Mouse (Mus musculus) ovary, adult 18-20 months (tissue): ENCODE measurements around the gene Cmss1.
A peak's percentile ranks its signal among the peaks of the same experiment; 100 is the strongest.

Experiments
- DNase-seq: peaks from one replicate; pipeline ENCODE4 v3.0.0; 2022; ENCODE audit warnings: low spot score, mixed read lengths

Cmss1 gene

DNA sequence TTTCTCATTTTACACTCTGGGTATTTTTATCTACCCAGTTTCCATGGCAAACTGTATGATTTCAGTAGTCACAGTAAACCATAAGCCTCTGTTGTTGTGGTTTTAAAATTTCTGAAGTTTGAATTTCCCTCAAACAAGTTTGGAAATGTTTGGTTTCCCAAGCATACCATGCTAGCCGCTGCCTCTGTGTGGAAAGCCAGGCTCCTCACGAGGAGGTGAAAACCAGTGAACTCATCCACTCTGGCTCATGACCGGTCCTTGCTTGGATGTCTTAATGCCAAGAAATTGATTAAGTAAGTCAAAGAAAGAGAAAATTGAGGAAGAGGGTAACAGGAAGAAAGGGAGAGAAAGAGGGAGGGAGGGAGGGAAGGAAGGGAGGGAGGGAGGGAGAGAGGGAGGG is 48.4 kb downstream of the Cmss1 start:
- DNase-seq, result no peak

DNA sequence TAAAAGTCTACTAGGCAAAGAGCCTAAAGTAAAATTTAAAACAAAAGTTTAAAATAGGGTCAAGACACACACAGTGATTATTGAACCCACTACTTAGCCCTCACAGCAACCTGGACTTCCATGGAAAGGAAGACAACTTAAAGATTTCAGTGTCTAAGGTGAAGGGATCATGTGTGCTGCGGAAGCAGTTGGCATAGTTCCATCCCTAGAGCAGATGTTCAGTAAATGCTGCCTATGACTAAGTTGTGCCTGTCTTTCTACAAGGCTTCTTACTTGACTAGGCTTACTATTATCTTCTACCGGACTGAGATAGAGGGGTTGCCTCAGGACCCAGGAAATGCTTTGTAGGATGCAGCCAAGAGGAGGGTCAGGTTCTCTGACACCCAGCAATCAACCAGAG is 50.4 kb downstream of the Cmss1 start:
- DNase-seq, result no peak

DNA sequence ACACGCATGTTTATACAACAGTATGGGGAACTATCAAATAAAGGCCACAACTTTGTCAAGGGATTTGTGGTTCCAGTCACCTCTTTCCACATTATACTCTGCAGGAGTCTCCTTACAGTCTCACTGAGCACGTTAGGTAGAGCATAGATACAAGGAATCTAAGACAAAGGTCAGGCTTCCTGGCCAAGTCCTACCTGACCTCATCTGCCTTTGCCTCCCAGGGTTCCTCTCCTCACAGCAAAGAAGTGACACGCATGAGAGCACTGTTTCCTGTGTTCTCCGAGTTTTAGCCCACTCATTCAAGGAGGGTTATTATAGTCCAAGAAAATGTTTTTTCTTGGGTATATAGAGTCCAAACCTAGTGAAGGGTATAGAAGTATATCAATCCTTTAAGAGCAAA is 51.0 kb downstream of the Cmss1 start:
- DNase-seq, result no peak

DNA sequence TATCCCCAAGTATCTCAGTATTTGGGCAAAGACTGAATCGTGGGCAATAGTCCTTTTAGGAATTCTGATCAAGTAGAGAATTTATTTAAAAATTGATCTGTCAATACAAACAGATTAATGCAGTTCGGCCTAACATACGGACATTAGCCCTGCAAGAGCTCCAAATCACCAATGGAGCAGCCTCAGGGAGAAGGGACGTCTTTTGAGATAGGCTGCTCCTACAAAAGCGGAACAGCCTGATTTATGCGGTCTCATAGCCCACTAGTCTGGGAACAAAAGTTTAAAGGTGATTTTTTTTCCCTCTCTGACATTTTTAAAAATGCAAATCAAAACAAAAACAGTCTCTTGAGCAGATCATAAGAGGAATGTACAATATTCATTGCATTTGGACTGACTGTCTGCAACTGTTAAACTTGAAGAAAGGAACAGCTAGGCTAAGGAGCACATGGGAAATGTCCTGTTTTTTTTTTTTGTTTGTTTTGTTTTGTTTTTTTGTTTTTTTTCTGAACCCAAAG is 51.7 kb downstream of the Cmss1 start:
- DNase-seq, result no peak

DNA sequence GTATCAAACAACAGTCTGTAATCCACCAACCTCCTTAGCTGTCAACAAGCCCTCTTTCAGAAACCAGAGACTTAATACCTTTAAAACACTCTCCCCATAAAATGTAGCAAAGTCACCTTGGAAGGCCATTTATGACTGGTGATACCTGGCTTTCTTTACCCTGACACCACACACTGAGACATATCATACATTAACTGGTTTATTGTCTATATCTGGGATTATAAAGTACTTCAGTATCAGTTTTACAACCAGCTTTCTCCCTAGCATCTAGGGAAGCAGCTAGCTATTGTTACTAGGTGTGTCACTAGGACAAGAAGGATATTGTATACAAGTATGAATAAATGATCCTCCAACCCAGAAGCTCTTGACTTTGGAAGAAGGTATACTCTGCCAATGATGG is 53.4 kb downstream of the Cmss1 start:
- no peak for DNase-seq

DNA sequence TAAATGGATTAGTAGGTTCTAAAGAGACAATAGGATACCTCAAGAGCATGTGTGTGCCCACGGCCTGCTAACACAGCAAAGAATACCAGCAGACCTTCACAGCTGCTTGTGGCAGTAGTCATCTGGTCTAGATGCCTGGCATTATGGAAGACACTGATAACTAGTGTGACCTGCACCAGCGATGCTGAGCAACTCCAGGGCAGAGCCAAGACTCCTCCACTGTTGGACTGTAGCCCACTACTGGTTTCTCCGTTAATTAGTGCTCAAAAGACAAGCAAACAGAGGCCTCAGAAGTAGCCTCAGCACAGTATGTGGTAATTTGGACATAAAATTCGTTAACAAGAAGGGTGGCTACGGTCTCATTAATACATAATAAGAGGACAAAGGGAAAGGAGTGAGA is 54.0 kb downstream of the Cmss1 start:
- no peak for DNase-seq

DNA sequence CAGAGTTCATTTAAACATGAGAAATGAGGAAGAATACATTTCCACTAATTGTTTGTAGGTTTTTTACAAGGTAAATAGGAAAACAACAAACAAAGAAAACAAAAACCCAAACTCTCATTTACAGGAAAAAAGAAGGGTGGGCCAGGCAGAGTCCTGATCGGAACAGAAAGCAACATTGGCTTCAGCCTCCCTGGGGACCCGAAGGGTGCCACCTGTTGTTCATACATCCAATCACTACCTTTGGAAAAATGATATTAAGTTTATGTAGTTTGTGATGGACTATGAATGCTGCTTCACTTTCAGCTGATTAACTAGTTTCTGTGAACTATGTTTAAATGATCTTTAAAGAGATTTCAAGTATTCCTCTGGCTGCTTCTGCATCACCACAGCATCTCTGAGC is 55.0 kb downstream of the Cmss1 start:
- DNase-seq, result no peak

DNA sequence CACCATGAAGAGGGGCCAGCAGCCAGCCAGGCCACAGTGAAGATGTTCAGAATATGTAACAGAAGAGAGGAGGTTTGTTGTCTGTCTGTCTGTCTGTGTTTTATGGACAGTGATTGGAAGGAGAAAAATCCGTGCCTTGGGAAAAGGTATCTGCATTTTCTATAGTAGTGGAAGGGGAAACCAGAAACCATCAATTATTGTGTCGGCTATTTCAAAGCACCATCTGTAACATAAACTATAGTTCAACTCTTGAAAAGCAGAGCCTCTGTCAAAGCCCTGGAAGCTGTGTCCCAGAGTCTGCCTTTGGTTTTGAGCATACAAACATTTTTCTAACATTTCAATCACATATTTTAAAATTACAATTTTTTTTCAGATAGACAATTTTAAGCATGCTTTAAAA is 55.8 kb downstream of the Cmss1 start:
- no peak for DNase-seq

DNA sequence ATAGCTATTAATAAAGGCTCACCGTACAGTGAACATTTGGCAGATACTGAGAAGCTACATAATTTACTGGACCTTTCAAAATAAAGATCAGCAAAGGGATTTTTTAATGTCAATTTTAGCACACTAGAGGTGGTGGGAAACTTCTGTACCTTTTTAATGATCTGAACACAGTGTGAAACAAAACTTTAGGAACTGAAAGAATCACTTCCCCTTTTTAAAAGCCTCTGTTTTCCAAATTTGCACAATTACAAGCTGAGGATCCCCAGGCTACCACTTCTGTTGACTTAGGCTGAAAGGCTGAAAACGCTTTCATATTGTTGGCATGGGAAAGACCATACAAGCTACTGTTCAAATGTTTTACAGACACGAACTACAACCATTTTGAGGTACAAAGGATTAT is 56.6 kb downstream of the Cmss1 start:
- no peak for DNase-seq

DNA sequence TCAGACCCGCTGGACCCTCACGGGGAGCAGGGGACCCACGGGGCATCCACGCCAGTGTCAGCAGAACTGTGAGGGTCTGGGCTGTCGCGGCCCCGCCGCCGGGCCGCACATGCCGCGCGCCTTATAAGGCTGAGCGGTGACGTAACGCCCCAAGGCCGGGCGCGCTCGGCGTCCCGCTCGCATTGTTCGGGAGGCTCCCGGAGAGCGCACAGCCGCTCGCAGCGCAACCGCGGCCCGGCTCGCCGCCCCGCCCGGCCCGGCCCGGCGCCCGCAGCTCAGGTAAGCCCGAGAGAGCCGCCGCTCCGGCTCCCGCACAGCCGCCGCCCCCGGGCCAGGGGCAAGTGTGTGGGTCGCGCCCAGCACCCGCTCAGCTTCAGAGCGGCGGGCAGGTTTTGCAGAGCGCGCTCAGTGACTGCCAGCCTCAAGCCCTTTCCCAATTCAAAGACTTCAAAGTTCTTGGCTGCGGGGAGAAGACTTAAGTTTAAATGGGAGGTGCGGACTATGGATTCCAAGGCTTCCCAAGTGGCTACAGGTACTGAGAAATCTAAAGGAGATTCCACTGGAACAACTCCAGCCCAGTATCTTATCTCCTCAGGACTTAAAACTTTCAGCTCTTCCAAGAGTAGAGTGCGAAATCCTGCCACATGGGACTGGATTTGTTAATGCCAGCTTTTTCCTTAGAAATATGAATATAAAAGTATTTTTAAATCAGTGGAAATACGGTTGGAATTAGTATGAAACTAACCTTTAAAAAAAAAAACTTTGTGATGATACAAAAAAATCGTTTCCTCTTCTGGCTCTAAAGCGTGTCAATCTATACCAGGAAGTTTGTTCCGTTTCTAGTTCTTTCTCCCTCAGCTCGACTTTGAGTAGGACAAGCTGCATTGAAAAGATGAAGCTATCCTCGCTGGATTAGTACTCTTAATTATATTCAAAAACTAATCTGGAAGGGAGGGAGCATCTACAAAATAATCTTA is 57.3 kb downstream of the Cmss1 start:
- DNase-seq, result peak; percentile 62

DNA sequence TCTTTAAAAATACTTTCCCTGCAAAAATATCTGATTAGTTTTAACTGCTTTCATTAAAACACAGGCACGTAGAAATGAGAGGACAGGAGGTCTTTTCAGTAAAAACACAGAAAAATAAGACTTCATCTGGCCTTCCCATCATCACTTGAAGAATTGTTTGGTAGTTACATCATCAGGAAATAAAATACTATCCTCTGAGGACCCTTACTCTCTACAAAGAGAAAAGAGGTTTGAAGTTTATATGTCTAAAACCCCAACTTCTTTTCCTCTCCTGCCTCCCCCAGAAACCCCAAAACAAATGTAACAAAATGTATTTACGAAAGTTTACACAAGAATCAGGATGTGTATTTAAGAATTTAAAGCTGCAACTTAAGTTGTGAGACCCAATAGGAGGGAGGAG is 58.1 kb downstream of the Cmss1 start:
- DNase-seq, result no peak

DNA sequence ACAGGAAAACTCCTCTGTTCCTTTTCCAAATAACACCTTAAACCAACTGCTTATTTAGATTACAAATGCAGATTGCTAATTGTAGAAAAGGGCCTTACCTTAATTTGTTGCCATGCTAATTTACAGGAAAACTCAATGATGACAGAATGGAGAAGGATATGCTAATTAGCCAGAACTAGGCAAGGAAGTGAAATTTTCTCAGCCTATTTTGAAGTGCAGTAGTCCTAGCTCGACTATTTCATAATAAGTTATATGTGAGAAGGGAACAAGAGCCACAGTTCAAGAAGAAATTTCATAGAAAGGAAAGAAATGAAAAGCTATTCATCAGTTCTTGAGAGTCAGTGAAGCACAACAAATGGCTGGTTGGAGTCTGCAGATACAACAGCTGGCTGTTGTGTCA is 60.3 kb downstream of the Cmss1 start:
- DNase-seq, result no peak

DNA sequence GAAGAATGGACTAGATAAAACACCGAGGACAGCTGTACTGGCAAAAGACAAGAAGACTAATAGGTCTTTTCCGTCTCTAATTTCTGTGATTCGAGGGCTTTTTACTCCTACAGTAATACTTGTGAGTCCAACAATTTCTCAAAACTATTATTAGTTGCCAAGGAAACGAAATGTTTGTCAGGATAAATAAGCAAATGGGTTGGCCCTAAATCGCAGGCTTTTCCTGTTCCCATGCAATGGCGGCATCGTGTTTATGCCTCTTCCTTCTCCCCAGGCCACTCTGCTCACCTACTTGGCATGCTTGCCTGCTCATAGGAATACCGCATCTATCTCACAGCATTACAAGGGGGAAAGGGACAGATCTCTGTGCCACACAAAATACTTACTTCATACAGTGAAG is 62.2 kb downstream of the Cmss1 start:
- DNase-seq, result no peak

DNA sequence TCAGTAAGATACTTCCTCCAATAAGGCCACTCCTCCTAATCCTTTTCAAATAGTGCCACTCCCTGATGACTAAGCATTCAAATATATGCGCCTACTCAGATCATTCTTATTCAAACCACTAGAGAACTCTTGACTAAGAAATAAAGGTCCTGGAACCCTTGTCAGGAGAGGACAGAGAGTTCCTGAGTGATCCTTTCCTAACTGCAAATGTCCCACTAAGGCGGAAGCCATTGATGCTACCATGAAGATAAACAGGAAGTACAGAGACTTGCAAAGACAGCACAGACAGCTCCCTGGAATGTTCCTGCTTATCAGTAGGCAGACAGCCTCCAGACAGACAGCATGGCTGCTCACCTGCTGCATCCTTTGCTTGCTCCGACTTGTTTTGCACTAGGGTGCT is 63.4 kb downstream of the Cmss1 start:
- DNase-seq, result no peak

DNA sequence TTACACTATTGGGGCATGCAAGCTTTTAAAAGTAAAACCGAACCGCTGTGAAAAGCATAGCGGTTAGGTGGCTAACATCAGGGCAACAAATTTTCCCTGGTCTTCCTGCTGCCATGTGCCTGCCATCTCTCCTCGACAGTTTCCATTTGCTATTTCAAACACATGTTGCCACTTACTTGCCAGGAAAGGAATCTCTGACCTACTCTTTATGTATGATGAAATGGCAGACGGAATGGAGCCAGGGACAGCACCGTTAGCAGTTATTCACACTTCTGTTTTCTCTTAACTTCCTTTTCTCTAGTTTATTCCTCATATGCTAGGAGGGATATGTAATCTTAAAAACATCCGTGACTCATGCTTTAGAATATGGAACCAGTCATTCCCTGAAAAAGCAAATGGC is 70.2 kb downstream of the Cmss1 start:
- no peak for DNase-seq

DNA sequence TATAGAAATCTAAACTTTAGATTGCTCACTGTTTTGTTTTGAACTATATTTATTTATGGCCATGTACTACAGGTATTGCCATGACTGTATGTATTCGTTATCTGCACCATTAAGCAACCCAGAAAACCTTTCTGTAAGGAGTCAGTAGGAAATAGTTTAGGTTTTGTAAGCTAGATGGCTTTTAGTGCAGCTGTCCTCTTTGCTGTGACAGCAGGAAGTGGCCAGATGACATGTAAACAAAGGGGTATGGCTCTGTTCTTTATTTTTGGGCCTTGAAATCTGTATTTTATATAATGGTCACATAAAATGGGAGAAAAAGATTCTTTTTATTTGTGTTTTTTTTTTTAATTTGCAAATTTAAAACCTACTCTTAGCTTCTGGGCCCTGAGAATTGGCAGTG is 71.9 kb downstream of the Cmss1 start:
- no peak for DNase-seq

DNA sequence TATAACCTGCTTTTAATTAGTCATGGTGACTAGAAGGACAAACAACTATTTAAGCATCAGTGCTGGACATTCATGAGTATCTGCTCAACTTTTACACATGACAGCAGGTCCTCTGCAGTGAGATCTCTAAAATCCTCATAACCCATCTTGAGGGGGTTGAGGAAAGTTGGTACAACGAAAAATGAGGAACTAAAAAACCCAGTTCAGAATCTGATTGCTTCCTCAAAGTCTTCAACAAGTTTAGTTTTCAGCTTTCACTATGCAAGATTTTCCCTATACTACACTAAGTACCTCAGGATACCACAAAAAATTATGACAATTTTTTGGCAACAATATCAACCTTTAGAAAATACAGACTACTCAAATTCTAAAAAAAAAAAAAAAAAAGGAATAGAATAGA is 72.3 kb downstream of the Cmss1 start:
- no peak for DNase-seq

DNA sequence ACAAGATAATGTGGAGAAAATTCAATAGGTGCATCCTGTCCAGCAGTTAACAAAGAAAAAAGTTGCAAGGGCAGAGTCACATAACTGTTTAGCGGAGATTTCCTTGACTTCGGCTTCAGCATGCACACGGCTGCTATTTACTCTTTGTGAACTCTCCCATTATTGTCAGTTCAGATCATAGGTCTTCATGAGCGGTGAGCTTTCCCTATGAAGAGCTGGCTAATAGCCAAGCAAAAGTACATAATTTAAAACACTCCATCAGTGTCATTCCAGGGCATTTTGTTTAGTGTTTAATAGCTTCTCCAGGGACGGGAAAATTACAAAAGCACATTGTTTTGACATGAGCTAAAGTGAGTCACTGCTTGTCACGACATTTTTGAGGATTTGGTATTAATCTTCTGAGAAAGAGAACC is 74.6 kb downstream of the Cmss1 start:
- DNase-seq, result no peak

DNA sequence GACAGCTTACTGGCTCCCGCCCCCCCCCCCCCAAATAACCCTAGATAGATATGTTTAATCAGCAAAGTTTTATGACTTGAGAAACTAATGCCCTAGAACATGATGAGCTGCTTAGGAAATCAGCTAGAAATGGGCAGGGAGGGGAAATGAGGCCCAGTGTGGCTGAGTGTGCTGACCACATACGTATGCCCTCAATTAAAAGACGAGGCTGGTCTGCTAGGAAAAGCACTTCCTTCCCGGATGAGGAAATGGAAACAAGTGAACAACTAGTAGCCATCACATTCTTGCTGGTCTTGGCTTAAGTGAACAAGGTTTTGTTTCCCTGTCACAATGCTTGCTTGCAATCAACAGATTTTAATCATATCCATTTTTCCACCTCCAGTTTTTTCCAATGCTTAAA is 76.1 kb downstream of the Cmss1 start:
- DNase-seq, result no peak

DNA sequence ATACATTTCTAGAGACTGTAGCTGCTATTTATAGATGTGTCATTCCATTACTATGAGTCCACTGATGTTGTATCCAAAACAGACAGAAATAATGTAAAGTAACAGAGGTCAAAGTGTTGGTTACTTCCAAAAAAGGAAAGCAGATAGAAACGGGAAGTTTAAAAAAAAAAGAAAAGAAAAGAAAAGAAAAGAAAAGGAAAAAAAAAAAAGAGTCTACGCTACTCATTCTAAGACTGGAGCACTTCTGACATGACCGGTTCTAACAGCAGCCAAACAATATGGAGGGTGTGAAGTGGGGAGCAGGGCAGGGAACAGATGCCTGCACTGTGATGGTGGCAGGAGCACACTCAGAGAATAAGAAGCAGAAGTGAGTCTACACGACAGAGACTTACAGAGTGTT is 78.2 kb downstream of the Cmss1 start:
- DNase-seq, result no peak

DNA sequence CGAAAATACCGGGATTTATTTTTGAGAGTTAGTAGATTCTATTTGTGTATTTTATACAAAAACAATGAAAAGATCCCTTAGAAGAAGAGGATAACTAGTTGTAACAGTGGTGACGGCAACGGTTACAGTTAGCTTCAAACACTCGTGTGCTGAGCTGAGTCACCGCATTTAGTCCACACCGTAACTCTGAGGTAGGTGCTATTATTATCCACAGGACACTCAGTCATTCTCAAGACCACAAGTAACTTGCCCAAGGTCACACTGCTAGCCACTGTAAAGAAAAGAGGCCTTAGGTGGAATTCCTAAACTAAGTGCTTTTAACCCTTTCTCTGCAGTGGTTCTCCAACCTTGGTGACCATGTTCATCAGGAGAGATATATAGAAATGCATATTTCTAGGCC is 79.8 kb downstream of the Cmss1 start:
- no peak for DNase-seq

DNA sequence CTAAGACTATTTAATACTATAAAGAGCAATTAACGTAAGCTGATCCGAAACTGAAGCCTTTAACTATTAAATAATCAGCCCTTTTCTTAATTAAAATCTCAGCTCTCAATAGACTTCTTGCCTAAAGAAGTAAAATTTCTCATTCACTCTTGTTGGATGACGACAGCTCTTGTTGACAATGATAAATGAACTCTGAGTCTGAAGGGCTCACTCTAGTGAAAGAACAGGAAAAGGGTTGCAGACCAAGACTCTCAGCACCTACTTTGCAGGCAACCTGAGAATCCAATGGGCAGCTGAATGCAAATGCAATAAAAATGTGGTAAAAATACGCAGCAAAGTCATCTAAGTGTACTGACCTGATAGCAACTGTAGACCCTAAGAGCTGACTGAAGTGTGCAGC is 81.2 kb downstream of the Cmss1 start:
- no peak for DNase-seq

DNA sequence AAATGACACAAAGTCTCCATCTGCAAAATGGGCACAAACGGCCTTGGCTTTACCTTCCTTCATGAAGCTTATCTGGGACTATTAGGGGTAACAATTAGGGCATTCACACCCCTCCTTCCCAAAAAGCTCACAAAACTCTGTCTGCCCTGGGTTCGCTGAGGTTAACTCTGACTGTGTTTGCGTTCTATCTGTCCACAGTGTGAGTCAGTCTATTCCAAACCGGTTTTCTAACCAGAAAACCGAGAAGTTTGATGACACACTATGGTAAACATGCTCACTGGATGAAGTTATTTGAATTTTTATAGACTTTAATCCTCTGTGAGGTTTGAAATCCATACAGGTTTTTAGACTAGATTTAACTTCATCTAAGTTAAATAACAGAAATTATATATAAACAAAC is 81.6 kb downstream of the Cmss1 start:
- no peak for DNase-seq

DNA sequence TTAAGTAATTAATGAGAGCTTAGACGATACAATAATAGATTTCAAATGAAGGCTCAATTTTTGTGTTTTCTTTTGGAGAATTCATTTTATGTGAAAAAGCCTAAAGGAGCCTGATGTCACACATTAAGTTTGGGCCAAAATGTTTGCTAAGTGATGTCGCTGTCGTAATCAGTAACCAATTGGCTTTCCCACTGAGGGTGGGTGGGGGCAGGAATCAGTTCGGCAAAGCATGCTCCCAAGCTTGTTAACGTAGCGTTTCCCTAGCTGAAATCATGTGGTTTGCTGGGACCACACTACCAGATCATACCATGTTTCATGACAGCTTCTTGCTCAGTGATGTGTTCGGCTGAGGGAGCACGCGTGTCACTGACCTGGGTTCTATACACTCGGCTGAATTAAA is 91.0 kb downstream of the Cmss1 start:
- no peak for DNase-seq
